ENCODE assay signal across 20 mouse cellular contexts in genomic region chrX:104545283-104545682, GRCm38 (mm10).
A peak's percentile ranks its signal among the peaks of the same experiment; 100 is the strongest.
DNase-seq lines count a peak whose midpoint lies in the region; ATAC-seq and TF ChIP-seq lines count a peak whose summit lies in the region.
"Had no signal": no experiment of that assay in that cellular context is flagged by ENCODE, and none has a peak within 500 bp of the region (broad histone marks: within the 10 kb centered on the region; RNA-seq: fewer than 3 reads in every experiment).

No protein-coding gene starts in this region.

- H3K79me2 ChIP-seq in MEL (ENCODE audit: control insufficient read depth, insufficient read depth, low read length, poor library complexity), result no peaks in the 10 kb centered on the region

- TF ChIP-seq EP300 in MEL (IDR thresholded peaks at IDR 0.05; ENCODE audit: low read depth in 1 of 2, low read length in 2 of 2), result no peak; a peak in 1 of 4 replicates

- H3K9me3 ChIP-seq in MEL (replicated peaks; ENCODE audit: insufficient read depth, low read length), result no peaks in the 10 kb centered on the region
- no peaks in the 10 kb centered on the region for H3K9me3 ChIP-seq in liver, embryonic 15.5 days (replicated peaks)
- no peaks in the 10 kb centered on the region for H3K9me3 ChIP-seq in midbrain, embryonic 13.5 days
- H3K9me3 ChIP-seq: embryonic facial prominence, embryonic 13.5 days; forebrain, embryonic 10.5 days; heart, embryonic 12.5 days; hindbrain, embryonic 10.5 days had no signal

- no peak for TF ChIP-seq CTCF in MEL (IDR thresholded peaks at IDR 0.05 in 2 of 3, conservative IDR thresholded peaks at IDR 0.05 in 1 of 3; ENCODE audit: control insufficient read depth in 1 of 3, insufficient read depth in 1 of 3, low read depth in 2 of 3, low read length in 3 of 3, poor library complexity in 1 of 3, severe bottlenecking in 1 of 3)
- TF ChIP-seq CTCF in kidney, adult 2 months (conservative IDR thresholded peaks at IDR 0.05; ENCODE audit: insufficient read depth, insufficient read length, low read depth, low read length), result no peak

- 39% methylated on average over 1 of the region's 1 CpGs for WGBS in liver, embryonic 15.5 days (ENCODE audit: insufficient replicate concordance)
- WGBS in midbrain, embryonic 13.5 days, result 97% methylated on average over 1 of the region's 1 CpGs
- WGBS in kidney, adult 2 months, result 100% methylated on average over 1 of the region's 1 CpGs

- no peaks in the 10 kb centered on the region for H3K4me1 ChIP-seq in MEL (ENCODE audit: control insufficient read depth in 1 of 2, insufficient read depth in 2 of 2, low read length in 2 of 2)
- peaks cover 14% of the 10 kb centered on the region for H3K4me1 ChIP-seq in liver, embryonic 15.5 days (replicated peaks)
- H3K4me1 ChIP-seq in midbrain, embryonic 13.5 days (replicated peaks), result no peaks in the 10 kb centered on the region
- no peaks in the 10 kb centered on the region for H3K4me1 ChIP-seq in kidney, adult 2 months (ENCODE audit: control insufficient read depth, insufficient read depth, low read length)
- H3K4me1 ChIP-seq: embryonic facial prominence, embryonic 13.5 days; forebrain, embryonic 10.5 days; heart, embryonic 12.5 days; hindbrain, embryonic 10.5 days had no signal

- ATAC-seq in erythroid progenitor cell, adult 5-6 weeks (replicated peaks; ENCODE audit: low FRiP score, poor library complexity, severe bottlenecking), result peak; percentile 74
- peak; percentile 79 for ATAC-seq in liver, embryonic 15.5 days (ENCODE audit: insufficient read depth)
- ATAC-seq in megakaryocyte-erythroid progenitor cell, adult 5-6 weeks (replicated peaks; ENCODE audit: low FRiP score, low TSS enrichment, poor library complexity, severe bottlenecking), result peak; percentile 90
- no peak for ATAC-seq in midbrain, embryonic 13.5 days
- ATAC-seq: activated CD4-positive, CD25-positive, alpha-beta regulatory T cell, adult 4 months; forebrain, embryonic 14.5 days; Patski had no signal

- no peaks in the 10 kb centered on the region for H3K27me3 ChIP-seq in MEL (ENCODE audit: control insufficient read depth in 1 of 2, insufficient read depth in 2 of 2, low read length in 2 of 2)
- no peaks in the 10 kb centered on the region for H3K27me3 ChIP-seq in liver, embryonic 15.5 days
- peaks cover 32% of the 10 kb centered on the region for H3K27me3 ChIP-seq in midbrain, embryonic 13.5 days
- H3K27me3 ChIP-seq in kidney, adult 2 months (replicated peaks; ENCODE audit: control insufficient read depth, insufficient read depth, low read length), result no peaks in the 10 kb centered on the region

- DNase-seq in MEL (ENCODE audit: low read depth, low spot score), result no peak
- DNase-seq in spleen, adult 12 weeks (ENCODE audit: low spot score), result no peak
- DNase-seq in kidney, adult 2 months, result no peak
- DNase-seq: adrenal gland, postnatal 14 days; cerebellum, adult 18-20 months; cerebellum, adult 9-11 months; cerebellum, postnatal 36 days; gastrocnemius, adult 2 months; gastrocnemius, postnatal 25 days had no signal

- H3K9ac ChIP-seq in MEL (ENCODE audit: control insufficient read depth, low read depth, low read length, poor library complexity, severe bottlenecking), result no peak overlapping the region
- H3K9ac ChIP-seq in liver, embryonic 15.5 days, result no peak overlapping the region
- no peak overlapping the region for H3K9ac ChIP-seq in midbrain, embryonic 13.5 days (replicated peaks)
- H3K9ac ChIP-seq: embryonic facial prominence, embryonic 13.5 days; heart, embryonic 12.5 days had no signal

- H3K4me3 ChIP-seq in MEL (ENCODE audit: control insufficient read depth in 1 of 2, insufficient read depth in 1 of 2, low read depth in 2 of 2, low read length in 2 of 2), result no peak overlapping the region
- H3K4me3 ChIP-seq in liver, embryonic 15.5 days (replicated peaks), result no peak overlapping the region
- H3K4me3 ChIP-seq in midbrain, embryonic 13.5 days (replicated peaks), result no peak overlapping the region
- H3K4me3 ChIP-seq in kidney, adult 2 months (ENCODE audit: insufficient read depth, low read depth, low read length), result no peak overlapping the region
- H3K4me3 ChIP-seq: embryonic facial prominence, embryonic 13.5 days; forebrain, embryonic 10.5 days; gastrocnemius, adult 2 months; heart, embryonic 12.5 days; hindbrain, embryonic 10.5 days had no signal

- no peak for TF ChIP-seq POLR2A in MEL (IDR thresholded peaks at IDR 0.05; ENCODE audit: control insufficient read depth in 1 of 2, insufficient read depth in 1 of 2, low read depth in 1 of 2, low read length in 2 of 2, poor library complexity in 1 of 2)
- no peak for TF ChIP-seq POLR2A in kidney, adult 2 months (IDR thresholded peaks at IDR 0.05; ENCODE audit: low read depth, low read length)

- no peak overlapping the region for H3K27ac ChIP-seq in MEL (ENCODE audit: control insufficient read depth, low read depth, low read length)
- peak overlapping the region; percentile 75 for H3K27ac ChIP-seq in liver, embryonic 15.5 days (replicated peaks)
- no peak overlapping the region for H3K27ac ChIP-seq in midbrain, embryonic 13.5 days
- no peak overlapping the region for H3K27ac ChIP-seq in kidney, adult 2 months (ENCODE audit: insufficient read depth, low read depth, low read length)
- H3K27ac ChIP-seq: embryonic facial prominence, embryonic 13.5 days; forebrain, embryonic 10.5 days; gastrocnemius, adult 2 months; hindbrain, embryonic 10.5 days had no signal

- H3K4me2 ChIP-seq in liver, embryonic 15.5 days, result peak overlapping the region; percentile 10; the same call in 1 of the 2 replicates
- no peak overlapping the region for H3K4me2 ChIP-seq in midbrain, embryonic 13.5 days (replicated peaks)
- H3K4me2 ChIP-seq: embryonic facial prominence, embryonic 13.5 days; heart, embryonic 12.5 days had no signal

- no peak for TF ChIP-seq RAD21 in MEL (IDR thresholded peaks at IDR 0.05; ENCODE audit: low read depth, low read length)

- H3K36me3 ChIP-seq in MEL (ENCODE audit: control insufficient read depth in 1 of 2, insufficient read depth in 2 of 2, low read length in 2 of 2), result no peaks in the 10 kb centered on the region
- H3K36me3 ChIP-seq in liver, embryonic 15.5 days (replicated peaks), result no peaks in the 10 kb centered on the region
- H3K36me3 ChIP-seq in midbrain, embryonic 13.5 days, result no peaks in the 10 kb centered on the region
- H3K36me3 ChIP-seq in kidney, adult 2 months (ENCODE audit: control insufficient read depth, insufficient read depth, low read length), result no peaks in the 10 kb centered on the region
- H3K36me3 ChIP-seq: embryonic facial prominence, embryonic 13.5 days; forebrain, embryonic 10.5 days; heart, embryonic 12.5 days; hindbrain, embryonic 10.5 days had no signal

TF ChIP-seq in MEL, 35 proteins besides CTCF, POLR2A, EP300 and RAD21:
- TF ChIP-seq KAT2A (conservative IDR thresholded peaks at IDR 0.05; ENCODE audit: low read depth, low read length), result no peak
- peak; percentile 34; the same call in 1 of the 2 replicates for TF ChIP-seq TCF12 (IDR thresholded peaks at IDR 0.05; ENCODE audit: low read depth, low read length)
